Mouse (Mus musculus): ENCODE results near the gene Pgm5. TPM values are rescaled to one million over a fixed set of nuclear protein-coding genes. Genes with fewer than 3 reads are reported as not detected.

Gene Pgm5
- polyA plus RNA-seq, 3 experiments from 2014 or later, result 0.27 TPM; not detected in 2

- no peak for ATAC-seq
Measured at GRCm38 (mm10) chr19:24762473-24763149, 99.0 kb downstream of the Pgm5 start.

- no peak for ATAC-seq
Measured at GRCm38 (mm10) chr19:24756627-24757026, 105.0 kb downstream of the Pgm5 start.

GRCm38 (mm10) chr19:24754440-24754785 is 107.2 kb downstream of the Pgm5 start:
- no peak for ATAC-seq

- no peak for ATAC-seq
Measured at GRCm38 (mm10) chr19:24753617-24754439, 107.8 kb downstream of the Pgm5 start.

GRCm38 (mm10) chr19:24752873-24753538 is 108.6 kb downstream of the Pgm5 start:
- ATAC-seq, result no peak

- no peak for ATAC-seq
Measured at GRCm38 (mm10) chr19:24746266-24746875, 115.3 kb downstream of the Pgm5 start.

GRCm38 (mm10) chr19:24742606-24743005 is 119.0 kb downstream of the Pgm5 start:
- ATAC-seq, result no peak

GRCm38 (mm10) chr19:24738786-24739185 is 122.9 kb downstream of the Pgm5 start:
- no peak for ATAC-seq

GRCm38 (mm10) chr19:24738026-24738425 is 123.6 kb downstream of the Pgm5 start:
- no peak for ATAC-seq

GRCm38 (mm10) chr19:24735484-24736128 is 126.0 kb downstream of the Pgm5 start:
- ATAC-seq, result no peak

GRCm38 (mm10) chr19:24730661-24731060 is 131.0 kb downstream of the Pgm5 start:
- no peak for ATAC-seq

GRCm38 (mm10) chr19:24724362-24724761 is 137.3 kb downstream of the Pgm5 start:
- ATAC-seq, result no peak

GRCm38 (mm10) chr19:24720448-24720847 is 141.2 kb downstream of the Pgm5 start:
- no peak for ATAC-seq

GRCm38 (mm10) chr19:24719504-24719903 is 142.2 kb downstream of the Pgm5 start:
- ATAC-seq, result no peak

- ATAC-seq, result no peak
Measured at GRCm38 (mm10) chr19:24718021-24718420, 143.6 kb downstream of the Pgm5 start.

- ATAC-seq, result no peak
Measured at GRCm38 (mm10) chr19:24716303-24717097, 145.2 kb downstream of the Pgm5 start.

- ATAC-seq, result no peak
Measured at GRCm38 (mm10) chr19:24708032-24708431, 153.6 kb downstream of the Pgm5 start.

- ATAC-seq, result no peak
Measured at GRCm38 (mm10) chr19:24707071-24707906, 154.4 kb downstream of the Pgm5 start.

GRCm38 (mm10) chr19:24705395-24705794 is 156.3 kb downstream of the Pgm5 start:
- no peak for ATAC-seq

GRCm38 (mm10) chr19:24704326-24704725 is 157.3 kb downstream of the Pgm5 start:
- ATAC-seq, result no peak

- no peak for ATAC-seq
Measured at GRCm38 (mm10) chr19:24703680-24704079, 158.0 kb downstream of the Pgm5 start.

All from inflammation-experienced regulatory T-cells, adult 6 months (primary cell).